Mouse (Mus musculus) inflammation-experienced regulatory T-cells, adult 16 weeks (primary cell): ENCODE data around the gene Dazap1. TPM values are rescaled to one million over a fixed set of nuclear protein-coding genes. Genes with fewer than 3 reads are reported as not detected.

Experiments
- polyA plus RNA-seq: library from polyadenylated mRNA; unstranded; fragments of 100-300 nt; shearing (Covaris generic); gene quantifications from one replicate; pipeline ENCODE4 v1.2.1, GENCODE M21; 2017

Dazap1 gene
- 53.8 TPM for polyA plus RNA-seq

DNA sequence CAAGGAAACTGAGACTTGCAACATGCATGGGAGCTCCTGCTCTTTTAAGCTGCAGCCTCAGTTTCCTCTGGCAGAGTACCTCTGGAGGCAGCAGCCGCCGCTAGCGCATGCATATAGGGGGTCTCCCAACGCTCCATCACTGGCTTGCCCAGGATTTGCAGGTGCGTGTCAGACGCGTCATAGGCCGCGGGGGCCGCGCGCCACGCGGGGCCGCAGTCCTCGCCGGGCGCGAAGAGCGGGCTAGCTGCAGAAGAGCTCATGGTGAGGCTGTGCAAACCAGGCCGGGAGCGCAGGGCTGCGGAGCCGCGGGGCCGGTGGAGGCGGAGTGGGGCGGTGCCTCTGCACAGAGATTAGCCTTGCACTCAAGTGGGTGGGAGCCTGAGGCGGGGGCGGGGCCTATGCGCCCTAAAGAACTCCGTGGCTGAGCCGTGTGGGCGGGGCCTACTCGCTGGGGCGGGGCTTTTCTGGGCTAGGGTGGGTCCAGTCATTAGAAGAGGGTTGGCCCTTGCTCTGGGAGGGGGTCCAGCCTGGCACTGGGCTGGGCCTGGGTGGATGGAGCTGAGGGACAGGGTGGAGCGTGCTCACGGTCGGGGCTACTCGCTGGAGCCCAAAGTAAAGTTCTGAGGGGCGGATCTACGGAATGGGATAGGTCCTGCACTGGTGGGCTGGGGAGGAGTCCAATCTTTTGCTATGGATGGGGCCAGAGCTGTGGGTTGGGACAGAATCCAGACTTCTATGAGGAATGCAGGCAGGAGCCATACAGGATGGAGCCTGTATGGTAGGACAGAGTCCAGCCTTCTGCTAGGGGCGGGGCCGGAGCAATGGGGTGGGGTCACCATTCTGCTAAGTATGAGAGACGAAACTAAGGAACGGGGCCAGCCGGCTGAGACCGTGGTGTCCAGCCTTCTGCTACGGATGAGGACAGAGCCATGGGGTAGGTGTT, at the start of gene Dazap1, which contains the start of gene Gamt:
Gene Dazap1, plus strand, starts transcription at position 845 of the 943 bp plus-strand sequence.
Gene Gamt, minus strand, starts transcription at position 371 of the 943 bp plus-strand sequence.

DNA sequence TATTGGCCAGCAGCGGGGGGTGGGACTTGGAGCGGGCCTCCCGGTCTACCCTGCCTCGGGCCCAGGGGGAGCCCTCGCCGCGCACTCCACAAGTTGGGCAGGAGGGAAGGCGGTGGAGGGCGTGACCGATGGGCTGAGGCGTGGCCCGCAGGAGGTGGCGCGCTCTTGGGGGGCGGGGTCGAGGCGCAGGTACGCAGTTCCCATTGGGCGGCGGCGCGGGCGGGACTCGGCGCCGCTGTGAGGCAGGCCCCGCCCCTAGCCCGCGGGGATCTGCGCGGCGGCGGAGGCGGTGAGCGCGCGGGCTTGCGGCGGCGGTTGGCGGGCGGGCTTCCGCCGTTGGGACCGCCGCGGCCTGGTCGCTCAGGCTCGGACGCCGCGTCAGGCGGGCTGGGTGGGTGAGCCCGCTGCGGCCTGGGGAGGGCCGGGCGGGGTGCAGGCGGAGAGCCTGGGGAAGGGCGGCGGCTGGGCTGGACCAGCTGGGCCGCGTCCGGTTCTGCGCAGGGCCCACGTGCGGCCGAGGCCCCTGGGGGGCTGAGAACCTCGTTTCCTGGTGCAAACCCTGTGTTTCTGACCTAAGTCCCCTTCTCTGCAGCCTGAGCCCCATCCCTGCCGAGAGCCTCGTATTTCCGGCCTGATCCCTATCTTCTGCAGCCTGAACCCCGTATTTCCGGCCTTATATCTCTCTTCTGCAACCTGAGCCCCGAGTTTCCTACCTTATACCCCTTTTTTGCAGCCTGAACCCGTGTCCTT, 34.7 kb upstream of the Dazap1 start, which contains the start of gene Mum1:
Gene Mum1, plus strand, starts transcription at position 19 of the 750 bp plus-strand sequence.

DNA sequence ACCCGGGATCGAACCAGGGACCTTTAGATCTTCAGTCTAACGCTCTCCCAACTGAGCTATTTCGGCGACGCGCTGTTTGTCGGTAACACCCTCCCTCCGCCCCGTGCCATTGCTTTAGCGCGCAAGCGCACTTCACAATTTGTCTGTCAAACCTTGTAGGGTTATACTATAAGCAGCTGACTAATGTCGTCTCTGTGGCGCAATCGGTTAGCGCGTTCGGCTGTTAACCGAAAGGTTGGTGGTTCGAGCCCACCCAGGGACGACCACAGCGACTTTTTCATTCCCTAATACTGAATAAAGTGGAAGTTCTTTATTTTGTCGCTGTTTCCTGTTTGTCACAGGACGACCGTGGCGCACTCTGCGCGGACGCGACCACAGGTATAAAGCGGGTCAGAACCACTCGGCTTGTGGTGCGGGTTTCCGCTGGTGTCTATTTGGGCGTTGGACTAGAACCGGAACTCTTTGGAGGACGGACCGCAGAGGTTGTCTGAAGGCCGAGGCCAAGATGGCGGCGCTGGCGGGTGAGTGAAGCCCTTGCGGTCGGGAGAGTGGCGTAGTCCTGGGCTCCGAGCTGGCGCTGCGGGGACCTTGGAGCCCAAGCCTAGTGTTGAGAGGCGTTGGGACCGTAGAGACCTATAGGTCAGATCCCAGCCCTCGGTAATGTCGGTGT, 12.2 kb upstream of the Dazap1 start, which contains the start of gene Ndufs7:
Gene Ndufs7, plus strand, starts transcription at position 151 of the 670 bp plus-strand sequence.

DNA sequence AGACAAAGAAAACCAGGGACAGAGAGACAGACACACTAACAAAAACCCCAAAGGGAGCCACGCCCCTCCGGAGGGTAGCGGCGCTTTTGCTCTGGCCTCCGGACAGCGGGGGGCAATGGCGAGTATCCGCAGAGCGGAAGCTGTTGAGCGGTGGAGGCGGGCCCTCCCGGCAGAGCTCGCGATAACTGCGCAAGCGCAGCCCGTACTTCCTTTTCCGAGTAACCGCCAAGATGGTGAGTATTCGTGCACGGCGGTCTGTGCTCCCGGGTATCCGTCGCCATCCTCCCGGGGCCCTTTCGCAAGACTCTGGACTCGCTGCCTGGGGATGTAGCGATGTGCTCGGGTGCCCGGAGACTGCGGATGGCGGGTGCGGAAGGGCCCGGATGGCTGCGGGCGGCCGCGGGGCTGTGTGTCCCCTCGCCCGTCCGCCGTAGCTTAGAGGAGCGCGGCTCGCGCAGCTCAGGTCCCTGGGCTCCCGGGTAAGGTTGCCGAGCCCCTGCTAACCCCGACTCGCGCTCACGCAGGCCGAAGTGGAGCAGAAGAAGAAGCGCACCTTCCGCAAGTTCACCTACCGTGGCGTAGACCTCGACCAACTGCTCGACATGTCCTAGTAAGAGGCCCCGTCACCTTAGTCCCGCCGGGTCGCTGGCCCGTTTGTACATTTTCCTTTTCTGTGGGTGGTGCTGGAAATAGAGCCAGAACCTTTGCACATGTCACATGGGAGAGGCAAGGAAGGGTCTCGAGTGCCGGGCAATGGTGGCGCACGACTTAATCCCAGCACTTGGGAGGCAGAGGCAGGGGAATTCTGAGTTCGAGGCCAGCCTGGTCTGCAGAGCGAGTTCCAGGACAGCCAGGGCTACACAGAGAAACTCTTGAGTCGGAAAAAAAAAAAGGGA, 31.2 kb downstream of the Dazap1 start, which contains the start of gene Rps15:
Gene Rps15, plus strand, starts transcription at position 203 of the 896 bp plus-strand sequence.

DNA sequence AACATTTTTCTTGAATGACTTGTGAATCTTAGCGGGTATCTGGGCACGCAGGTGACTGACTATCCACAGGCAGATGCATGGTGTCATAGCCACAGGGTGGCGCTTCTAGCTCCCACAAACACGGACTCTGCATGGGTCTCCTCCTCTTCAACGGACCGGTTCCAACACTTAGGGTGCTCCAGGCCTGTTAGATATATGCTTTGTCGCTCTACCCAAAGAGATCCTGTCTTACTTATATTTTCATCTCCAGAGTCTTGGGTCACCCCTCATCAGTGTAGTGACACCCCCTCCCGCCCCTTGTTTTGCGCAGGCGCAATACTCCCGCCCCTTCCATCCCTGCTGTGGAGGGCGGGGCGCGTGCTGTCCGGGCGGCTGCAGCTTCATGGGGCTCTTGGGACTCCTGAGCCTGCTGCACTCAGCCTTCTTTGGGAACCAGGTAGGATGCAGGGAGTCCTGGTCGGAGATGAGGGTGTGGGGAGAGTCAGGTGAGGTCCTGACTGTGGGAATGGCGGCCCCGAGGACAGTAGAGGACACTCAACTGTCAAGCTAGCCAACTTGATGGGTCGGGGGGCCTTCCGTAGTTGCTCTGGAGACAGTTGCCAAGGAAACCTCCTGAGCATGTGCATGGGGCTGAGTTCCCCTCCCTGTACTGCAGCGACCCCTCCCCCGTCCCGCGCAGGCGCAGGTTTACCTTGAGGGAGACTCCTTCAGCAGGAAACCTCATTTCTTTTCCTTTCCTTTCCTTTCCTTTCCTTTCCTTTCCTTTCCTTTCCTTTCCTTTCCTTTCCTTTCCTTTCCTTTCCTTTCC, 34.5 kb downstream of the Dazap1 start, which contains the start of gene Apc2:
Gene Apc2, plus strand, starts transcription at position 360 of the 808 bp plus-strand sequence.

DNA sequence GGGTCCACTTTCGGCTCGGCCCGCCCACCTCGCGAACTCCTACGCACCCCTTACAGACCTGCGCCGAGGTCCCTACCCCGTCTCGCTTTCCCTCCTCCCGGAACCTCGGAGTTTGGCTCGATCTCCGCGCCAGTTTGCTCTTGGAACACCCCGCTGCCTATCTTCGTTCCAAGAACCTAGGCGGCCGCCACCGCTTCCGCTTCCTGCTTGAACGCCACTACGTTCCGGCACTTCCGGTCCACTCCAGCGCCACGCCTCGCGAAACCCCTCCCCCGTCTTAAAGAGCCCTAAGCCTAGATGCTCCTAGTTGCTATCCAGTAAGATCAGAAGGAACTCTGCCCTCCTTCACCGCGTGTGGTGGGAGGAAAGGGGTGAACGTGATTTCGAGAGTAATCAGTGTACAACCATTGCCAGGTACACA, 59.1 kb downstream of the Dazap1 start, which contains the start of gene 2310011J03Rik:
Gene 2310011J03Rik, minus strand, starts transcription at position 198 of the 421 bp plus-strand sequence.

DNA sequence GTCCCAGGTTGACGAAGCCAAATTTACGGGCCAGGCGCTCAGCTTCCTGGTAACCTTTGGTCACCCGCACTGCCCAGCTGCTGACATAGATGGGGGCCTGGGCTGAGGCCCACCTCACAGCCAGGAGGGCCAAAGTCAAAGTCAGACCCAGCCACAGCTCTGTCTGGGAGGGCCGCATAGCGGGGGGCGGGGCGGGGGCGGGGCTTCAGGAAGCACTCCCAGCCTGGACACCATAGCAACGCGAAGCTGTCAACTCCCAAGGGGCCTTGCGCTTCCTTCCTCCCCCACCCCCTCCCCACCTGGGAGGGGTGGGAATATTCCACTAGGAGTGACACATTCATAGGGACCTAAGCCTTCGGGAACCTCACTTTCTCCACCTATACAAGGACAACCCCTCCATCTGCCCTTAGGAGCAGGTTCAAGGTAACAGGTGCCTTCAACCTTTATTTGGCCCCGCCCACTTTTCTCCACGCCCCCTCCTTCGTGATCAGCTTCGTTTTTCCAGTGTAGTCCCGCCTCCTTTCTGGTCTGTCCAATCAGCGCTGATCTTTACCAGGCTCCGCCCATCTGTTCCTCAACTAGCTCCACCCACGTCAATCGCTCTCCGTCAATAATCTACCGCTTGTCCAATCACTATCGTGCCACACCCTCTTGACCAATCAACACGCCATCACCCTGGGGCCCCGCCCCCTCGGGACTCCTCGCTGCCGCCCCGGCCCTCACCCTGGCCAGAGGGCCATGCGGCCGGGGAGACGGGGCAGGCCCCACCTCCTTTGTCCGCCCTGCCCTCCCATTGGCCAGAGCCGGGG, 68.2 kb downstream of the Dazap1 start, which contains the start of the genes Pcsk4 and Reep6:
Gene Pcsk4, minus strand, starts transcription at position 226 of the 809 bp plus-strand sequence.
Gene Reep6, plus strand, starts transcription at position 681 of the 809 bp plus-strand sequence.

Other genes with a start within 250 kb of the Dazap1 start
- gene Arhgap45, start 244.8 kb upstream of the Dazap1 start, polyA plus RNA-seq, result 974 TPM
- gene Polr2e, start 221.7 kb upstream of the Dazap1 start, polyA plus RNA-seq, result 210 TPM
- gene Gpx4, start 214.3 kb upstream of the Dazap1 start, polyA plus RNA-seq, result 569 TPM
- gene Sbno2, start 155.9 kb upstream of the Dazap1 start, polyA plus RNA-seq, result 84.3 TPM
- 11.9 TPM for gene Stk11, start 145.7 kb upstream of the Dazap1 start, polyA plus RNA-seq
- gene Atp5d, start 122.9 kb upstream of the Dazap1 start, polyA plus RNA-seq, result 434 TPM
- gene Cbarp, start 120.7 kb upstream of the Dazap1 start, polyA plus RNA-seq, result 2.9 TPM
- gene Midn, start 113.2 kb upstream of the Dazap1 start, polyA plus RNA-seq, result 1.7 TPM
- gene Cirbp, start 95.5 kb upstream of the Dazap1 start, polyA plus RNA-seq, result 199 TPM
- 21.6 TPM for gene 1600002K03Rik, start 88.5 kb upstream of the Dazap1 start, polyA plus RNA-seq
- gene Efna2, start 82.0 kb upstream of the Dazap1 start, polyA plus RNA-seq, result 0.22 TPM
- gene Mum1, start 35.1 kb upstream of the Dazap1 start, polyA plus RNA-seq, result 145 TPM
- gene Ndufs7, start 12.4 kb upstream of the Dazap1 start, polyA plus RNA-seq, result 305 TPM
- 1.6 TPM for gene Gamt, start 474 bp upstream of the Dazap1 start, polyA plus RNA-seq
- gene Rps15, start 31.0 kb downstream of the Dazap1 start, polyA plus RNA-seq, result 794 TPM
- gene Apc2, start 34.5 kb downstream of the Dazap1 start, polyA plus RNA-seq, result 0.40 TPM
- gene 2310011J03Rik, start 59.1 kb downstream of the Dazap1 start, polyA plus RNA-seq, result 87.1 TPM
- 26.3 TPM for gene Pcsk4, start 68.0 kb downstream of the Dazap1 start, polyA plus RNA-seq
- not detected for gene Reep6, start 68.5 kb downstream of the Dazap1 start, polyA plus RNA-seq
- gene Adamtsl5, start 86.9 kb downstream of the Dazap1 start, polyA plus RNA-seq, result not detected
- not detected for gene Plk5, start 95.0 kb downstream of the Dazap1 start, polyA plus RNA-seq
- gene Mex3d, start 126.2 kb downstream of the Dazap1 start, polyA plus RNA-seq, result 0.29 TPM
- gene Mbd3, start 138.1 kb downstream of the Dazap1 start, polyA plus RNA-seq, result 34.4 TPM
- gene Uqcr11, start 145.3 kb downstream of the Dazap1 start, polyA plus RNA-seq, result 258 TPM
- gene Tcf3, start 172.2 kb downstream of the Dazap1 start, polyA plus RNA-seq, result 31.6 TPM
- gene Onecut3, start 233.3 kb downstream of the Dazap1 start, polyA plus RNA-seq, result not detected